Mouse (Mus musculus) adrenal gland, adult (tissue): Measurements from ENCODE around the gene Dnajc22.

Experiments
- DNase-seq, 2 experiments: peaks; one replicate each; pipeline ENCODE4 v3.0.0; 2022 to 2023; ENCODE audit warnings: low spot score in 1 of 2; ENCODE audit not compliant: inconsistent age in 2 of 2

The Dnajc22 gene

GRCm38 (mm10) chr15:99085997-99086396 lies 7.0 kb upstream of the Dnajc22 start:
- DNase-seq: no peak

DNA sequence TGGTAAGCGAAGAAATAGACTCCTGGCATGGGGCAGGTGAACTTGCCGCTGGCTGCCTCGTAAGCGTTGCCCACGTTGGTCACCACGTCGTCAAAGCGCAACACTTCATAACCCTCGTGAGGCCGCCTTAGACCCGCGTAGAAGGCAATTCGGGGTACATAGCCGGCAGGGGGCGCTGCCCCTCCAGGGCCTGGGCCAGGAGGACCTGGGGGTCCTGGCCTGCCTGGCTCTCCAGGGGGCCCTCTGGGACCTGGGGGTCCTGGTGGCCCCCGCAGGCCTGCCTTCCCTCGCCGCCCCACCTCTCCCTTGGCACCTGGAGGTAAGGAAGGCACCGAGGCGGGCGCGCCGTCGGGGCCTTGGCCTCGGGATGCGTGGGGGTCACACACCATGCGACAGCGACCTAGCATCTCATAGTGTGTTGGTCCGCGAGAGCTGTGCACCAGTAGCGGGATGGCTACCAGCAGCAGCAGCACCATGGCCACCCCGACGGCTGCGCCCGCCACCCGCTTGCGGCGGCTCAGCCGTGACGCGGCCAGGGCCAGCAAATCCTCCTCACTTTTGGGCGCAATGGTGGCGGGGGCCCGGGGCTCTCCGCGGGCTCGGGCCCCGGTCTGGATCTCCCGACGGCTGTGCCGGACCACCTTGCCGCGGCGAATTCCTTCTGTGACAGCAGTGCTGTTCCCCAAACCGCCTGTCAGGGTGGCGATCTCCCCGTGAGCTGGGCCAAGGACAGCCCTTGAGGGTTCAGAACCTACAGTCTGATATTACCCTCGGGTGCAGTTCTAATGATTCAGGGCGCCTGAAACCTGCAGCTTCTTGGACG lies 5.5 kb upstream of the Dnajc22 start, which contains the start of gene C1ql4:
TSS of gene C1ql4 (minus strand) at position 565 of the 823 bp plus-strand sequence.
- DNase-seq: peak in 1 of 2 experiments; percentile 49

- peak; percentile 78 to 91 for DNase-seq
Observed at GRCm38 (mm10) chr15:99088292-99088691, 4.7 kb upstream of the Dnajc22 start.

- DNase-seq: no peak
Observed at GRCm38 (mm10) chr15:99089069-99089468, 3.9 kb upstream of the Dnajc22 start.

- peak in 1 of 2 experiments; percentile 53 for DNase-seq
Observed at GRCm38 (mm10) chr15:99093291-99094258, 605 bp downstream of the Dnajc22 start.

DNA sequence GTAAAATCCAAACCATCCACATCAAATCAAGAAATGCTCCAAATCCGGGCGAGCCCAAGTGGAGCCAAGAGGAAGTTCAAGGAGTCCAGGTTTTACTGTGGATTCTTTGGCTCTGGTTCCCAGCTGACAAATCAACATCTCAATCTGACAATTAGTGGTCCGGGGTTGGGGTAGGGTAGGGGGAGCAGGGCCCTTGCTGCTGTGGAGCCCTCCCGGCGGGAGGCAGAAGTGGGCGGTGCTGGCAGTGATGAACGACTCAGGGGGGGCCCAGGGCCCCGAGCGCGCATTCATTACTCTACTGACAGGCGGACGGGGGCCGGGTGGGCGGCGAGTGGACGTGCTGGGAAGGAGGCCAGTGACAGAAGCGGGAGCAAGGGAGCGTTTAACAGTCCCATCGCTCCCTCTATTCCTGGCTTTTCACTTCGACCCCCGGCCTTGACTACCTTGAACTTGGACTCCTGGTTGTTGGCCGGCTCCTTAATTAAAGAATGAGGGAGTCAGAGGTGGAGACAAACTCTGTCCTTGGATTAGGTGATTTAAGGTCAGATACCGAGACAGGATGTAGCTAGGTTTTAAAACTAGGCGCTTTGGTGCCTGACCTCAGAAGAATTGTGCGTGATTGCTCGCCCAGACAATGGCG lies 1.8 kb downstream of the Dnajc22 start:
- DNase-seq: no peak

DNA sequence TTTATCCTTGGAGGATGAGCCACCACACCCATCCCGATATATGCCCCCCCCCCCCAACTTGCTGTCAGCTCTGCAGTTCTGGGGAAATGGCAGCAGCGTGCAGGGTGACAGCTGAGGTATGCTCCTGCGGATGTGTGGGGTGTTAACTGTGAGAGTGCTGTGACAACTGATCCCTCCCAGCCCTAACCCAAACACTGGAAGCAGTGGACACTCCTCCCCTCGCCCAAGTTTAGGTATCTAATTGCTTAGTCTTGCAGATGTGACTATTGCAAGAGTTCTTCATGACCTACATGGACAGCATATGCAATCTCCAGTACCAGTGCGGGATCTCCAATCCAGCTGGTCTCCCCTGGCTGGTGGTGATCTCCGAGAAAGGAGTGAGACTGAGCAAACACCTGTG lies 2.4 kb downstream of the Dnajc22 start:
- no peak for DNase-seq

GRCm38 (mm10) chr15:99096061-99096793 lies 3.3 kb downstream of the Dnajc22 start:
- no peak for DNase-seq

- peak in 1 of 2 experiments; percentile 56 for DNase-seq
Observed at GRCm38 (mm10) chr15:99096831-99097500, 4.0 kb downstream of the Dnajc22 start.

DNA sequence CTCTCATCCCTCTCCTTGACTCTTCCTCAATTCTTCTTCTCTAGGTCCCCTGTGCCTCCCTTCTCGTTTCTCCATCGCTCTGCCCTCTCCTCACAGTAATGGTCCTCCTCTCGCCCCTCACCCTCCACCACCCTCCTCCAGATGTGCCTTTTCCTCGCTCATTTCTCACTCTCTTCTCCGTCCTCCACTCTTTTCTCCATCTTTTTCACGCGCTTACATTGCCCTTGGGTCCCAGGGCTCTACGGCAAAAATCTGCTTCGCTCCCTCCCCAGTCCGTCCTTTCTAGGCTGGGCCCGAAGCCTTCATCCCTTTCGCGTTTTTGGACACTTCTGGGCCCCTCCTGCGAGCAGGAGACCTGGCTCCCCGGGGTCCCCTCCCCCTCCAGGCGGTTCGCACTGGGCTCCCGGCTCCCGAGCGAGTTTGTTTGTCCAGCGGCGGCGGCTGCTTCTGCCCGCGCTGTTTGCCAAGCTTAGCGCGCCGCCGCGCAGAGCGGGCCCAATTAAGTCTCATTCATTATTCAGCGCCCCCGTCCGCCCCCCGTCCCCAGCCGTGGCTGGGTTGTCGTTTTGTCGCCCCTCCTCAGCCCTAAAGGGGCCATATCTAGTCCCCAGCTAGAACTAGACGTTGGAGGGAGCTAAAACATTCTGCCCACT lies 5.0 kb downstream of the Dnajc22 start:
- peak in 1 of 2 experiments; percentile 52 for DNase-seq

GRCm38 (mm10) chr15:99098493-99098861 lies 5.5 kb downstream of the Dnajc22 start:
- peak in 1 of 2 experiments; percentile 44 for DNase-seq

GRCm38 (mm10) chr15:99099139-99099556 lies 6.2 kb downstream of the Dnajc22 start:
- DNase-seq: peak in 1 of 2 experiments; percentile 80

DNA sequence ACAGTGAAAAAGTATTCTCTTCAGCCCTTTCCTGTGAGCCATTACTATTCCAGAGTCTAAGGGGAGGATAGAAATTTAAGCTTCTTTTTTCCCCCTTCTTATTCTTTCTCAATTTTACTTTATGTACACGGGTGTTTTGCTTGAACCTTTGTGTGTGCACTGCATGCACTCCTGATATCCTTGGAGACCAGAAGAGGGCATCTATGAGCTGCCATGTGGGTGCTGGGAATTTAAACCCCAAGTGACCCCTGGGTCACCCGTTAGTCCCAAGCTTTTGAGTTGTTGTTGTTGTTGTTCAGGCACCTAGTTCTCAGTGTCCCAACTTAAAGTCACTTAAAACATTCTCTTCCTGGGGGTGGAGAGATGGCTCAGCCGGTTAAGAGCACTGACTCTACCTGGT lies 7.0 kb downstream of the Dnajc22 start:
- no peak for DNase-seq

DNA sequence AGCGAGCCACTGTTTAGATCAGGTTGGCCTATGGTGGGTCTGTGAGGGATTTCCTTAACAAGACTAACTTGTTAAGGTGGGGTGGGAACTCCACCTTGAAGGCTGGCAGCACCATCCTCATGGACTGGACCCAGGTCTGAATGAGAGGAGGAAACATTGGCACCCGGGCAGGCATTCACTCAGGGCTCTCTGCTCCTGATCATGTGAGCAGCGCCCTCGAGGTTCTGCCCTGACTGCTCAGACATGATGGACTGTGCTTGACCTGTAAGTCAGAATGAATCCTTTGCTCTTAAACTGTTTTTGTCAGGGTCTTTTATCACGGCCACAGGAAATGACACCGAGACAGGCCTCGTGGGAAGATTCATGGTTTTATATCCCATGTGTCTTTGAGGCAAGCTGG lies 12.3 kb downstream of the Dnajc22 start:
- no peak for DNase-seq

DNA sequence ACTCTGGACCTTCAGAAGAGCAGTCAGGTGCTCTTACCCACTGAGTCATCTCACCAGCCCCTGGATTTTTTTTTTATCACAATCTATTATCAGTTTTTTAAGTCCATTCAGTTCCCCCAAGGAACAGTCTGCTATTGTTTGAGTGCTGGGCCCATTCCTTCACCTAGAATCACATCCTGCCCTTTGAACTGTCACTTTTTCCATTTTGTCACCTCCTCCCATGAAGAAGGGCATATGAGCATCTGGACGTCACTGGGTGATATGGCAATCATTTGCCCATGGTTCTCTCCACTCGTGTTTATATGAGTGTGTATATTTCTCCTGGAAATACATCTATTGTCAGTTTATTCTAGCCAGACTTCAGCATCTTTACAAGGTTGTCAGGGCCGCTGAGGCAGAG lies 14.9 kb downstream of the Dnajc22 start:
- DNase-seq: no peak

DNA sequence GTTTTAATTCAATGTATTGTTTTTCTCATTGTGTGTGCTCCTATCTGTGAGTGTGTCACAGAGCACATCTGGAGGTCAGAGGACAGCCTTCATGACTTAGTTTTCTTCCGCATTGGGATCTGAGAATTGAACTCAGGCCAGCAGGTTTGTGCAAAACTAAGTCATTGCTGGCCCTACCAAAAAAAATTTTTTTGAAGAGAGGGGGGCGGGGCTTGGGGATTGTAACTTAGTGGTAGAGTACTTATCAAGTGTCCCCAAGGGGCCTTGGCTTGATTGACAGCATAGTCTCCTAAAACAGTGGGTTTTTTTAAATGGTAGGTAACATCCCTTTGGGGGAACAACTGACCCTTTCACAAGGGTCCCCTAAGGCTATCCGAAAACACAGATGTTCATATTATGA lies 18.2 kb downstream of the Dnajc22 start:
- DNase-seq: no peak

DNA sequence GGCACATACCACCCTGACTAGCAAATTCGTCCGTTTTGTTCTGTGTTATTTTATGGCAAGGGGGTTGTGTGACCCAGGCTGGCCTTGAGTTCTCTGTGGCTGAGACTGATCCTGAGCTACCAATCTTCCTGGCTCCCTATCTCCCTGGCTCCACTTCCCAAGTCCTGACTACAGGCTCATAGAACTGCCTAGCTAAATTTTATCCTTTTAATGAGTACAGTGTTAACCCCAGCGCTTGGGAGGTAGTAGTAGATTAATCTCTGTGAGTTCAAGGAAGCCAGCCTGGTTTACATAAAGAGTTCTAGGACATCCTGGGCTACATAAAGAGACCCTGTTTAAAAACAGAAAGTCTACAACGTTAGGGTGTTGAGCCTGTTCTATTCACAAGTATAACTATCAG lies 18.8 kb downstream of the Dnajc22 start:
- no peak for DNase-seq

GRCm38 (mm10) chr15:99112843-99113395 lies 19.9 kb downstream of the Dnajc22 start:
- no peak for DNase-seq

DNA sequence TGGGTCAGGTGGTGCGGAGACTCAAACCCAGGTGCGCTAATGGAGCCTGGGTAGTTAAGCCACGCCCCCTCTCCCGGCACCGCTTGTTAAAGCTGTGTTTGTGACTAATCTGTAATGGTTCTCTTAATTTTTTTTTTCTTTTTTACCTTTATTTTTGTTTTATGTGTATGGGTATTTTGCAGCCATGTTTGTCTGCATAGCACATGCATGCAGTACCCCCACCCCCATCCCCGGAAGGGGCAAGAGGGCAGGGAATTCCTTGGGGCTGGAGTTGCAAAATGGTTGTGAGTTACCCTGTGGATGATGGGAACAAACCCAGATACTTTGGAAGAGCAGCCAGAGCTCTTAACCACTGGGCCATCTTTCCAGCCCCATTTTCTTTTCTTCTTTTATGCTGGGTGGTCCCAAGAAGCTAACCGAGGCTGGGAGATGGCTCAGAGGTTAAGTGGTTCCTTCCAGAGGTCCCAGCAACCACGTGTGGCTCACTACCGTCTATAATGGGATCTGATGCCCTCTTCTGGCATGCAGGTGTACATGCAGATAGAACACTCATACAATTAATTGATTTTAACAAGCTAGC lies 20.5 kb downstream of the Dnajc22 start:
- peak in 1 of 2 experiments; percentile 66 for DNase-seq
